Mouse (Mus musculus): ENCODE results near the gene 6030452D12Rik. TPM values are rescaled to one million over a fixed set of nuclear protein-coding genes. Genes with fewer than 3 reads are reported as not detected.

6030452D12Rik gene
- polyA plus RNA-seq, 1 experiment from 2014 or later: not detected

DNA sequence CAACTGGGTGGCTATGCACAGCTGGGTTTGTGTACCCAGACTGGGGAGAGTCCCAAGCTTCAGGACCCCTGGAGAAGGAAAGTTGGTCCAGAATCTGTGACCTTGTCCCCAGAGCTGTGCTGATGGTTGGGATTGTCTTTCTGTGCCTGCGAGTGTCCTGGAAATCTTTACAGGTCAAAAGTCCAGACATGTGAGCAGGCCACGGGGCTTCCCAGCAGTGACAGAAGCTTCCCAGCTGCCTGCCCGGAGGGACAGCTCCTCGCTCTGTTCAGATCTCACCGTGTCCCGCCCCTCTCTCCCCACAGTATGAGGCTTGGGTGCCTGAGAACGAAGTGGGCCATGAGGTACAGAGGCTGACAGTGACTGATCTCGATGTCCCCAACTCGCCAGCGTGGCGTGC, 40.7 kb downstream of the 6030452D12Rik start:
- no peak overlapping the region for H3K4me3 ChIP-seq (ENCODE audit: low read depth, low read length)
- H3K27me3 ChIP-seq (ENCODE audit: control insufficient read depth, insufficient read depth, low read length): no peaks in the 10 kb centered on the region
- ATAC-seq (ENCODE audit: low FRiP score): no peak
- DNase-seq (ENCODE audit: low spot score): no peak
- H3K9ac ChIP-seq (ENCODE audit: low read depth, low read length): no peak overlapping the region
- H3K4me1 ChIP-seq (replicated peaks; ENCODE audit: control insufficient read depth, insufficient read depth, low read length): no peaks in the 10 kb centered on the region
- no peaks in the 10 kb centered on the region for H3K36me3 ChIP-seq (ENCODE audit: control insufficient read depth, insufficient read depth, low read length)
- no peak overlapping the region for H3K4me2 ChIP-seq (replicated peaks; ENCODE audit: low read depth, low read length)
- H3K27ac ChIP-seq (ENCODE audit: low read depth, low read length): no peak overlapping the region
- 76% methylated on average over 11 of the region's 11 CpGs for WGBS
- no peaks in the 10 kb centered on the region for H3K9me3 ChIP-seq (ENCODE audit: control insufficient read depth, low read length)

- Histone ChIP-seq H3K4me2 (replicated peaks; ENCODE audit: low read depth, low read length) (no peak overlapping the region), H3K4me1 (replicated peaks; ENCODE audit: control insufficient read depth, insufficient read depth, low read length) (no peaks in the 10 kb centered on the region), H3K4me3 (ENCODE audit: low read depth, low read length) (no peak overlapping the region), H3K36me3 (ENCODE audit: control insufficient read depth, insufficient read depth, low read length) (no peaks in the 10 kb centered on the region), H3K9me3 (ENCODE audit: control insufficient read depth, low read length) (no peaks in the 10 kb centered on the region), H3K27me3 (ENCODE audit: control insufficient read depth, insufficient read depth, low read length) (no peaks in the 10 kb centered on the region), H3K9ac (ENCODE audit: low read depth, low read length) (no peak overlapping the region), H3K27ac (ENCODE audit: low read depth, low read length) (no peak overlapping the region)
- WGBS: 75% methylated on average over 8 of the region's 8 CpGs
- no peak for DNase-seq (ENCODE audit: low spot score)
- ATAC-seq (ENCODE audit: low FRiP score): no peak
Measured at GRCm38 (mm10) chr8:106543043-106543442, 42.7 kb downstream of the 6030452D12Rik start.

DNA sequence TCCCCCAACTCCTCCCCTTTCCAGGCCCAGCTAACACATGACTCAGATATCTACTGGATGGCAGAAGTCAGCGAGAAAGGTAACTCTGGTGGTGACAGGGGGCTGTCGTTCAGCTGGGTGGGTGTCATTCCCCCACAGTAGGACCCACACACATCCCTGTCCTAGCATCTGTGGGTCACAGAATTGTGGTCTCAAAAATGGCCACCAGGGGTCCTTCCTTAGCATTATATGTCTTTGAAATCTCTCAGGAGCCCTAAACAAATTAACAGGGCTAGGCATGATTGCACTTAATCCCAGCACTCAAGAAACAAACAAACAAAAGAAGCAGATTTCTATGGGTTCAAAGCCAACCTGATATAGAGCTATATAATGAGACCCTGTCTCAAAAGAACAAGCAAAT, 44.8 kb downstream of the 6030452D12Rik start:
- DNase-seq (ENCODE audit: low spot score) (peak; percentile 20), ATAC-seq (ENCODE audit: low FRiP score) (no peak)
- H3K27me3 ChIP-seq (ENCODE audit: control insufficient read depth, insufficient read depth, low read length): no peaks in the 10 kb centered on the region
- H3K36me3 ChIP-seq (ENCODE audit: control insufficient read depth, insufficient read depth, low read length): no peaks in the 10 kb centered on the region
- no peak overlapping the region for H3K9ac ChIP-seq (ENCODE audit: low read depth, low read length)
- no peak overlapping the region for H3K4me2 ChIP-seq (replicated peaks; ENCODE audit: low read depth, low read length)
- H3K4me1 ChIP-seq (replicated peaks; ENCODE audit: control insufficient read depth, insufficient read depth, low read length): no peaks in the 10 kb centered on the region
- H3K27ac ChIP-seq (ENCODE audit: low read depth, low read length): no peak overlapping the region
- 94% methylated on average over 2 of the region's 2 CpGs for WGBS
- H3K9me3 ChIP-seq (ENCODE audit: control insufficient read depth, low read length): no peaks in the 10 kb centered on the region
- no peak overlapping the region for H3K4me3 ChIP-seq (ENCODE audit: low read depth, low read length)

DNA sequence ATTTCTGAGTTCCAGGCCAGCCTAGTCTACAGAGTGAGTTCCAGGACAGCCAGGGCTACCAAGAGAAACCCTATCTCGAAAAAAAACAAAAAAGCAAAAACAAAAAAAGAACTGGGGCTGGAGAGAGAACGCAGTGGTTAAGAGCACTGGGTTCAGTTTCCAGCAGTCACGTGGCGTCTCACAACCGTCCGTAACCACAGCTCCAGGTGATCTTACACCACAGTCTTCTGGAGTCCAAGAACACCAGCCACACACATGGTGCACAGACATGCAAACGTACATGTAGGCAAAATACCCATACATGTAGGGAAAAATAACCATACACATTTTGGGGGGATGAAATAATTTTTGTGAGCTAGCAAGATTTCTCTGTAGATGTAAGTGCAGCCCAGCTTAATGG, 46.4 kb downstream of the 6030452D12Rik start:
- H3K36me3 ChIP-seq (ENCODE audit: control insufficient read depth, insufficient read depth, low read length): no peaks in the 10 kb centered on the region
- no peak for ATAC-seq (ENCODE audit: low FRiP score)
- H3K4me2 ChIP-seq (replicated peaks; ENCODE audit: low read depth, low read length): no peak overlapping the region
- no peak for DNase-seq (ENCODE audit: low spot score)
- no peaks in the 10 kb centered on the region for H3K9me3 ChIP-seq (ENCODE audit: control insufficient read depth, low read length)
- no peak overlapping the region for H3K4me3 ChIP-seq (ENCODE audit: low read depth, low read length)
- no peak overlapping the region for H3K27ac ChIP-seq (ENCODE audit: low read depth, low read length)
- H3K4me1 ChIP-seq (replicated peaks; ENCODE audit: control insufficient read depth, insufficient read depth, low read length): no peaks in the 10 kb centered on the region
- H3K27me3 ChIP-seq (ENCODE audit: control insufficient read depth, insufficient read depth, low read length): no peaks in the 10 kb centered on the region
- H3K9ac ChIP-seq (ENCODE audit: low read depth, low read length): no peak overlapping the region
- WGBS: 91% methylated on average over 7 of the region's 7 CpGs

GRCm38 (mm10) chr8:106548366-106548936, 48.1 kb downstream of the 6030452D12Rik start:
- H3K27me3 ChIP-seq (ENCODE audit: control insufficient read depth, insufficient read depth, low read length): no peaks in the 10 kb centered on the region
- DNase-seq (ENCODE audit: low spot score) (no peak), ATAC-seq (ENCODE audit: low FRiP score) (no peak)
- H3K9ac ChIP-seq (ENCODE audit: low read depth, low read length): no peak overlapping the region
- WGBS: 89% methylated on average over 10 of the region's 10 CpGs
- H3K27ac ChIP-seq (ENCODE audit: low read depth, low read length): no peak overlapping the region
- H3K4me3 ChIP-seq (ENCODE audit: low read depth, low read length): no peak overlapping the region
- no peaks in the 10 kb centered on the region for H3K36me3 ChIP-seq (ENCODE audit: control insufficient read depth, insufficient read depth, low read length)
- H3K4me2 ChIP-seq (replicated peaks; ENCODE audit: low read depth, low read length): no peak overlapping the region
- H3K9me3 ChIP-seq (ENCODE audit: control insufficient read depth, low read length): no peaks in the 10 kb centered on the region
- no peaks in the 10 kb centered on the region for H3K4me1 ChIP-seq (replicated peaks; ENCODE audit: control insufficient read depth, insufficient read depth, low read length)

GRCm38 (mm10) chr8:106550906-106551305, 50.6 kb downstream of the 6030452D12Rik start:
- 94% methylated on average over 1 of the region's 1 CpGs for WGBS
- H3K9ac ChIP-seq (ENCODE audit: low read depth, low read length): no peak overlapping the region
- no peaks in the 10 kb centered on the region for H3K27me3 ChIP-seq (ENCODE audit: control insufficient read depth, insufficient read depth, low read length)
- no peak for DNase-seq (ENCODE audit: low spot score)
- ATAC-seq (ENCODE audit: low FRiP score): no peak
- H3K4me2 ChIP-seq (replicated peaks; ENCODE audit: low read depth, low read length): no peak overlapping the region
- no peaks in the 10 kb centered on the region for H3K9me3 ChIP-seq (ENCODE audit: control insufficient read depth, low read length)
- no peak overlapping the region for H3K27ac ChIP-seq (ENCODE audit: low read depth, low read length)
- H3K4me3 ChIP-seq (ENCODE audit: low read depth, low read length): no peak overlapping the region
- no peaks in the 10 kb centered on the region for H3K4me1 ChIP-seq (replicated peaks; ENCODE audit: control insufficient read depth, insufficient read depth, low read length)
- H3K36me3 ChIP-seq (ENCODE audit: control insufficient read depth, insufficient read depth, low read length): no peaks in the 10 kb centered on the region

DNA sequence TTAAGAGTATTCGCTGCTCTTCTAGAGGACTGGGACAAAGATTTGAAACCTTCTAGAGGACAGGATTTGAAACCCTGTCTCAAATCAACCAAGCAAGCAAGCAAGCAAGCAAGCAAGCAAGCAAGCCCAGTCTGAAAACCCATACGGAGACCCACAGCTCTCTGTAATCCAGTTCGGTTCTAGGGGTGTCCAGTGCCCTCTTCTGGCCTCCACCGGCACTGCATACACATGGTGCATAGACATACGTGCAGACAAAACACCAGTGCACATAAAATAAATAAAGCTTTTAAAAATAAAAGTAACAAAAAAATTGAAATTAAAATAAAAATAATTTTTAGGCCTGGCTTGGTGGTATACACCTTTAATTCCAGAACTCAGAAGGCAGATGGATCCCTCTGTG, 53.7 kb downstream of the 6030452D12Rik start:
- Histone ChIP-seq H3K4me1 (replicated peaks; ENCODE audit: control insufficient read depth, insufficient read depth, low read length) (no peaks in the 10 kb centered on the region), H3K36me3 (ENCODE audit: control insufficient read depth, insufficient read depth, low read length) (no peaks in the 10 kb centered on the region), H3K27ac (ENCODE audit: low read depth, low read length) (no peak overlapping the region), H3K9me3 (ENCODE audit: control insufficient read depth, low read length) (no peaks in the 10 kb centered on the region), H3K9ac (ENCODE audit: low read depth, low read length) (no peak overlapping the region), H3K4me3 (ENCODE audit: low read depth, low read length) (no peak overlapping the region), H3K27me3 (ENCODE audit: control insufficient read depth, insufficient read depth, low read length) (no peaks in the 10 kb centered on the region), H3K4me2 (replicated peaks; ENCODE audit: low read depth, low read length) (no peak overlapping the region)
- DNase-seq (ENCODE audit: low spot score) (no peak), ATAC-seq (ENCODE audit: low FRiP score) (no peak)
- 97% methylated on average over 5 of the region's 5 CpGs for WGBS

GRCm38 (mm10) chr8:106556068-106556645, 55.8 kb downstream of the 6030452D12Rik start:
- H3K9me3 ChIP-seq (ENCODE audit: control insufficient read depth, low read length): no peaks in the 10 kb centered on the region
- DNase-seq (ENCODE audit: low spot score) (no peak), ATAC-seq (ENCODE audit: low FRiP score) (no peak)
- H3K4me3 ChIP-seq (ENCODE audit: low read depth, low read length): no peak overlapping the region
- no peak overlapping the region for H3K27ac ChIP-seq (ENCODE audit: low read depth, low read length)
- H3K36me3 ChIP-seq (ENCODE audit: control insufficient read depth, insufficient read depth, low read length): no peaks in the 10 kb centered on the region
- 77% methylated on average over 5 of the region's 7 CpGs for WGBS
- H3K9ac ChIP-seq (ENCODE audit: low read depth, low read length): no peak overlapping the region
- no peaks in the 10 kb centered on the region for H3K27me3 ChIP-seq (ENCODE audit: control insufficient read depth, insufficient read depth, low read length)
- H3K4me1 ChIP-seq (replicated peaks; ENCODE audit: control insufficient read depth, insufficient read depth, low read length): no peaks in the 10 kb centered on the region; the same call in 1 of the 2 replicates
- H3K4me2 ChIP-seq (replicated peaks; ENCODE audit: low read depth, low read length): no peak overlapping the region
